Comparison of ENCODE assay signal across 8 mouse cellular contexts in the genomic region with DNA sequence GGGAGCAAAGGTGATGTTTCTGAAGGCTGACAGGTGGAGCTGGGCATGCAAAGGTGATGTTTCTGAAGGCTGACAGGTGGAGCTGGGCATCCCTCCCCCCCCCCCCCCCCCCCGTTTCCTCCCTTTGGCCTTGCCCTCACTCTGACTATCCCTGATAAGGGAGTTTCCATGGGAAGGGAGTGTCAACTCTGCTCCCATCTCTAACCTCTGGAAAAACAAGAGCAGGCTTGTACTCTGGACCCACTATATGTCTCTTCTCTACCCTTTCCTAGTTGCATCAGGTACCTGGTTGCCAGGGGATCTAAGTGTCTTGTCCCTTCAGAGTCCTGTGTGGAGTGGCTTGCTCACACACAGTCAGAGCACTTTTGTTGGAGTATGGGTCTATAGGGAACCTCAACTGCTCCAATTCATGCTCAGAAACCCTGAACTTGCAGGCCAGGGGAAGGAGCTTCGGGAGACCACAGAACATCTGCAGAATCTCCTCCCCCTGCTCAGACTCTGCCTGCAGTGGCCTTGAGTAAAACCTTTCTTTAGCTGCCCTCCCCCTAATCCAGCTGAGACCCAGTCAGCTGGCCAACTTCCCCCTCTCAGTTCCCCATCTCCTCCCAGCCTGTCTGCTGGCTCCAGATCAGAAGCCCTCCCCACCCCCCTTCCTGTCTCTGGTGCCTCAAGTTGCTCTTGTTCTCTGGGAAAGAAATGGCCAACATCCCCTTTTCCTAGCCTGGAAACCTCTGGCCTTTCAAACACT. TPM values are rescaled to one million over a fixed set of nuclear protein-coding genes. Genes with fewer than 3 reads are reported as not detected.
DNase-seq lines count a peak whose midpoint lies in the region; ATAC-seq and TF ChIP-seq lines count a peak whose summit lies in the region.

No protein-coding gene starts in this region.

- no peak for TF ChIP-seq CTCF in thymus, adult 2 months (IDR thresholded peaks at IDR 0.05; ENCODE audit: borderline replicate concordance, control insufficient read depth, extremely low read depth, insufficient read depth, low read length, poor library complexity)

- 2% methylated on average over 2 of the region's 2 CpGs for WGBS in intestine, embryonic 16.5 days
- WGBS in liver, embryonic 13.5 days (ENCODE audit: insufficient replicate concordance) = 0% methylated on average over 1 of the region's 2 CpGs
- 0% methylated on average over 2 of the region's 2 CpGs for WGBS in thymus, adult 2 months

- H3K27me3 ChIP-seq in intestine, embryonic 16.5 days (replicated peaks; ENCODE audit: control insufficient read depth, insufficient read depth, low read length) = no peaks in the 10 kb centered on the region
- H3K27me3 ChIP-seq in liver, embryonic 13.5 days = peaks cover 17% of the 10 kb centered on the region
- no peaks in the 10 kb centered on the region for H3K27me3 ChIP-seq in myocyte (ENCODE audit: control insufficient read depth, insufficient read depth, insufficient read length)
- H3K27me3 ChIP-seq in thymus, adult 2 months (ENCODE audit: control insufficient read depth, insufficient read depth, low read length) = no peaks in the 10 kb centered on the region

- H3K9me3 ChIP-seq in intestine, embryonic 16.5 days (ENCODE audit: control insufficient read depth, low read length) = no peaks in the 10 kb centered on the region
- H3K9me3 ChIP-seq in liver, embryonic 13.5 days (replicated peaks) = no peaks in the 10 kb centered on the region

- H3K27ac ChIP-seq in intestine, embryonic 16.5 days (ENCODE audit: low read length) = peak overlapping the region; percentile 98
- peak overlapping the region; percentile 80 for H3K27ac ChIP-seq in liver, embryonic 13.5 days
- H3K27ac ChIP-seq in thymus, adult 2 months (ENCODE audit: control insufficient read depth, insufficient read depth, low read length) = no peak overlapping the region

- H3K4me1 ChIP-seq in intestine, embryonic 16.5 days (ENCODE audit: control insufficient read depth, insufficient read depth, low read length) = peaks cover 29% of the 10 kb centered on the region
- H3K4me1 ChIP-seq in liver, embryonic 13.5 days (replicated peaks) = peaks cover 47% of the 10 kb centered on the region
- peaks cover 13% of the 10 kb centered on the region for H3K4me1 ChIP-seq in thymus, adult 2 months (replicated peaks; ENCODE audit: control insufficient read depth, insufficient read depth, low read length)

- no peak overlapping the region for H3ac ChIP-seq in myocyte (ENCODE audit: control insufficient read depth, insufficient read length)

- peak overlapping the region; percentile 91 for H3K4me2 ChIP-seq in intestine, embryonic 16.5 days (ENCODE audit: low read depth, low read length)
- peak overlapping the region; percentile 95 for H3K4me2 ChIP-seq in liver, embryonic 13.5 days
- H3K4me2 ChIP-seq in myocyte (ENCODE audit: low read depth) = peak overlapping the region; percentile 76

- no peaks in the 10 kb centered on the region for H3K79me2 ChIP-seq in myocyte (ENCODE audit: control insufficient read depth, insufficient read depth)

- H3K9ac ChIP-seq in intestine, embryonic 16.5 days (ENCODE audit: low read depth, low read length) = peak overlapping the region; percentile 93
- H3K9ac ChIP-seq in liver, embryonic 13.5 days = peak overlapping the region; percentile 77; the same call in 1 of the 2 replicates

- peak; percentile 70 for ATAC-seq in intestine, embryonic 16.5 days
- ATAC-seq in liver, embryonic 13.5 days (ENCODE audit: low read depth) = peak; percentile 18; the same call in 1 of the 2 replicates

- peak; percentile 89 for DNase-seq in layer of hippocampus, adult 9-11 months
- DNase-seq in layer of hippocampus, adult 8-10 months (ENCODE audit: low spot score in 2 of 2) = no peak
- peak; percentile 63 to 78 for DNase-seq in cerebellum, postnatal 10 days
- DNase-seq in heart, adult 11 months = peak; percentile 99
- DNase-seq in liver, embryonic 13.5 days = peak; percentile 14
- peak; percentile 16 for DNase-seq in thymus, adult 2 months

- H3K36me3 ChIP-seq in intestine, embryonic 16.5 days (ENCODE audit: control insufficient read depth, insufficient read depth, low read length) = peaks cover 10% of the 10 kb centered on the region; the same call in 1 of the 2 replicates
- H3K36me3 ChIP-seq in liver, embryonic 13.5 days = peaks cover 13% of the 10 kb centered on the region; the same call in 1 of the 2 replicates
- H3K36me3 ChIP-seq in myocyte (ENCODE audit: control insufficient read depth, insufficient read depth) = no peaks in the 10 kb centered on the region
- H3K36me3 ChIP-seq in thymus, adult 2 months (ENCODE audit: control insufficient read depth, insufficient read depth, low read length) = no peaks in the 10 kb centered on the region

- no peak for TF ChIP-seq POLR2A in myocyte (IDR thresholded peaks at IDR 0.05; ENCODE audit: insufficient read length, low read depth)
- TF ChIP-seq POLR2A in thymus, adult 2 months (IDR thresholded peaks at IDR 0.05; ENCODE audit: control insufficient read depth, extremely low read depth, insufficient read depth, low read length, poor library complexity) = no peak

- H3K4me3 ChIP-seq in intestine, embryonic 16.5 days (ENCODE audit: low read length) = peak overlapping the region; percentile 92
- H3K4me3 ChIP-seq in liver, embryonic 13.5 days (replicated peaks) = peak overlapping the region; percentile 71
- H3K4me3 ChIP-seq in myocyte = peak overlapping the region; percentile 36
- no peak overlapping the region for H3K4me3 ChIP-seq in thymus, adult 2 months (ENCODE audit: control insufficient read depth, insufficient read depth, low read length)

TF ChIP-seq in myocyte, 11 proteins besides CTCF, POLR2A, EP300 and RAD21:
- TF ChIP-seq REST (IDR thresholded peaks at IDR 0.05; ENCODE audit: insufficient read depth, insufficient read length) = no peak
- no peak for TF ChIP-seq POLR2AphosphoS2 (IDR thresholded peaks at IDR 0.05; ENCODE audit: insufficient read length, low read depth)
- no peak for TF ChIP-seq MAX (IDR thresholded peaks at IDR 0.05; ENCODE audit: low read depth)
- no peak for TF ChIP-seq MYOG (IDR thresholded peaks at IDR 0.05; ENCODE audit: control insufficient read depth in 1 of 3, insufficient read depth in 1 of 3, insufficient read length in 2 of 3, low read depth in 2 of 3)
- no peak for TF ChIP-seq SRF (IDR thresholded peaks at IDR 0.05; ENCODE audit: control insufficient read depth, insufficient read length, low read depth)
- TF ChIP-seq MYOD1 (IDR thresholded peaks at IDR 0.05; ENCODE audit: control insufficient read depth in 1 of 3, insufficient read length in 2 of 3, low read depth in 2 of 3) = no peak
- TF ChIP-seq TCF12 (IDR thresholded peaks at IDR 0.05; ENCODE audit: insufficient read depth, poor library complexity, severe bottlenecking) = no peak
- no peak for TF ChIP-seq TCF3 (IDR thresholded peaks at IDR 0.05; ENCODE audit: insufficient read length, low read depth)
- no peak for TF ChIP-seq USF1 (IDR thresholded peaks at IDR 0.05; ENCODE audit: low read depth)
- no peak for TF ChIP-seq CEBPB (IDR thresholded peaks at IDR 0.05; ENCODE audit: insufficient read depth, poor library complexity, severe bottlenecking)
- TF ChIP-seq E2F4 (IDR thresholded peaks at IDR 0.05; ENCODE audit: insufficient read depth) = no peak

RNA-seq across cellular contexts. Expression of a gene that starts 1.2 kb away (rescaled TPM):
- 10 to 100 TPM; 10.3 to 21.0 (median 15.3) TPM for total RNA-seq in layer of hippocampus, adult 8-10 months (2022)
- 59.3 and 63.1 TPM in 2 replicates for polyA plus RNA-seq in intestine, embryonic 16.5 days (2015; fragmentation: Nextera tagmentation; extraction: Ambion mirVana)
- 23.8 and 23.9 TPM in 2 replicates for polyA plus RNA-seq in liver, embryonic 13.5 days (2015; fragmentation: Nextera tagmentation; extraction: Ambion mirVana)
- 28.6 TPM for polyA plus RNA-seq in myocyte (2012; fragmentation: generic; extraction: Trizol)
- polyA plus RNA-seq in thymus, adult 2 months (2012; rRNA removed) = 51.3 and 66.5 TPM in 2 replicates

RNA-seq across cellular contexts. Expression of a gene that starts 43.4 kb away (rescaled TPM):
- 10 to 100 TPM; 15.1 to 17.6 (median 16.2) TPM for total RNA-seq in layer of hippocampus, adult 8-10 months (2022)
- polyA plus RNA-seq in intestine, embryonic 16.5 days (2015; fragmentation: Nextera tagmentation; extraction: Ambion mirVana) = 15.2 and 16.5 TPM in 2 replicates
- polyA plus RNA-seq in liver, embryonic 13.5 days (2015; fragmentation: Nextera tagmentation; extraction: Ambion mirVana) = 10.6 and 13.1 TPM in 2 replicates
- 12.0 TPM for polyA plus RNA-seq in myocyte (2012; fragmentation: generic; extraction: Trizol)
- 6.9 and 8.4 TPM in 2 replicates for polyA plus RNA-seq in thymus, adult 2 months (2012; rRNA removed)

Comparison
In these comparisons a context has a peak if more than half of its experiments do, and no peak if none do; other contexts are left out.
1. DNase-seq: peak in layer of hippocampus, adult 9-11 months (single experiment), cerebellum, postnatal 10 days (2 of 2), heart, adult 11 months (single experiment), liver, embryonic 13.5 days (single experiment) and thymus, adult 2 months (single experiment); none in layer of hippocampus, adult 8-10 months (0 of 2).
2. Peak in every context shown above with its lines, with median percentiles within 50 percentile points of each other: H3K4me2 ChIP-seq.